Comparison of ENCODE assay signal across 14 mouse cellular contexts in the genomic region with DNA sequence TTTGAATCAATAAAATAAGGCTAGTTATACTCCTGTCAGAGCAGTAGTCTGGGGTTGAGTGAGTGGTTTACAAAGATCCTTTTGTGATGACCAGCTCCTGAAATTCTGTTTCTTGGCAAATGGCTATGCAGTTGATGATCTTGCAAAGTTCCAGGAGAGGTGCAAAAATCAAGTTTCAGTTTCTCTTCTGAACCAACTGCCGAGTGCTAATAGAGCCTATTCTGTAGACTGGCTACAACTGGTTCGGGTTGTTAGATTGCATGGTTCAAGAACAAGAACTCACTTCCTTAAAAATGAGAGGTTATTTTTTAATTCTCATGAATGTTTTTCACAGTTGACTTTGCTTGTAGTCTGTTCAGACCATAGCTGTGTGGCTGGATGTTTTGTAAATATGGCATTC. TPM values are rescaled to one million over a fixed set of nuclear protein-coding genes. Genes with fewer than 3 reads are reported as not detected.
DNase-seq lines count a peak whose midpoint lies in the region; ATAC-seq lines count a peak whose summit lies in the region.
"Had no signal": no experiment of that assay in that cellular context is flagged by ENCODE, and none has a peak within 500 bp of the region (broad histone marks: within the 10 kb centered on the region; RNA-seq: fewer than 3 reads in every experiment).

No protein-coding gene starts in this region.

- H3K36me3 ChIP-seq in splenic B cell, adult 2 months (ENCODE audit: control insufficient read depth, insufficient read depth, low read length, poor library complexity, severe bottlenecking): 0 out of 2 replicates have a peak, but pooled peaks cover 2% of the 10 kb centered on the region
- H3K36me3 ChIP-seq: liver, embryonic 15.5 days had no signal

- ATAC-seq in inflammation-experienced regulatory T-cells, adult 6 months: peak; percentile 93
- ATAC-seq: hindbrain, postnatal 0 days had no signal

- no peaks in the 10 kb centered on the region for H3K27me3 ChIP-seq in splenic B cell, adult 2 months (ENCODE audit: control insufficient read depth, insufficient read depth, low read length, poor library complexity, severe bottlenecking)
- H3K27me3 ChIP-seq: liver, embryonic 15.5 days had no signal

- DNase-seq in spleen, postnatal 36 days (ENCODE audit: low spot score in 2 of 2): peak; percentile 34 to 45
- DNase-seq in spleen, adult 12 weeks (ENCODE audit: low spot score): no peak
- DNase-seq in T-cell, adult 2 months (ENCODE audit: low spot score): peak; percentile 9
- DNase-seq in splenic B cell, adult 2 months (ENCODE audit: low read depth, low spot score): peak; percentile 68
- DNase-seq in retina, embryonic 14.5 days (ENCODE audit: low spot score): no peak
- no peak for DNase-seq in right cerebral cortex, postnatal 10 days (ENCODE audit: low spot score in 2 of 2)
- no peak for DNase-seq in layer of hippocampus, postnatal 36 days
- DNase-seq: cerebellum, adult 11-12 months; heart, postnatal 10 days; kidney, postnatal 10 days; thymus, postnatal 4 days had no signal

RNA-seq across cellular contexts. Expression of a gene that starts 27.4 kb away (rescaled TPM):
- polyA plus RNA-seq in inflammation-experienced regulatory T-cells, adult 6 months (2017; shearing (Covaris generic)): 10 to 100 TPM; 37.8 to 39.2 (median 38.1) TPM
- total RNA-seq in layer of hippocampus, postnatal 36 days (2021): 10 to 100 TPM; 32.7 to 35.5 TPM

RNA-seq across cellular contexts. Expression of a gene that starts 38.0 kb away (rescaled TPM):
- polyA plus RNA-seq in inflammation-experienced regulatory T-cells, adult 6 months (2017; shearing (Covaris generic)): 10 to 100 TPM; 29.4 to 66.0 (median 53.7) TPM
- 100 to 1,000 TPM; 113 to 114 TPM for total RNA-seq in layer of hippocampus, postnatal 36 days (2021)

Comparison
In these comparisons a context has a peak if more than half of its experiments do, and no peak if none do; other contexts are left out.
1. DNase-seq: peak in spleen, postnatal 36 days (2 of 2), T-cell, adult 2 months (single experiment) and splenic B cell, adult 2 months (single experiment); none in spleen, adult 12 weeks (single experiment), retina, embryonic 14.5 days (single experiment), right cerebral cortex, postnatal 10 days (0 of 2) and layer of hippocampus, postnatal 36 days (0 of 2).